Mouse (Mus musculus): Measurements from ENCODE around the gene Dip2b. TPM values are rescaled to one million over a fixed set of nuclear protein-coding genes. Genes with fewer than 3 reads are reported as not detected.

Dip2b gene
- polyA plus RNA-seq, 1 experiment from 2014 or later, result 5.6 TPM

DNA sequence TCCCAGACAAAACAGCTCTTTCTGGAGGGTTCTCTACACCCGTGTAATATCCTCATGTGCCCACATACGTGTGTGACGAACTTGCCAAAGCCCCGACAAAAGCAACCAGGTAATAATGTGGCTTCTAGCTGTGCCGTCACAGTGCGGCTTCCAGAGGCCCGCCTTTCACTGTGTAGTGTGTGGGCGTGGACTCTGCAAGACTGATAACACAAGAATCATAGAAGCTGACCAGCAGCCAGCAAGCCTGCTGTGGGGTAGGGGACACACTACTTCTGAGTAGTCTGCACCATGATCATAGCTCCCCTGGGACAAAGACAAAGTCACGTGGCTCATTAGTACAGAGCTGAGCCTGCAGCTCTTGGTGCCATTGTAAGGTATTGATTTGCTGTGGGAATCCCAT, 147.8 kb downstream of the Dip2b start:
- Histone ChIP-seq H3K36me3 (ENCODE audit: control insufficient read depth, insufficient read depth, low read length) (peaks cover 6% of the 10 kb centered on the region), H3K9ac (ENCODE audit: low read depth, low read length) (no peak overlapping the region), H3K4me1 (ENCODE audit: control insufficient read depth, insufficient read depth, low read length) (0 out of 2 replicates have a peak, but pooled peaks cover 4% of the 10 kb centered on the region), H3K27me3 (replicated peaks; ENCODE audit: control insufficient read depth, insufficient read depth, low read length) (no peaks in the 10 kb centered on the region), H3K4me3 (ENCODE audit: low read length) (no peak overlapping the region), H3K9me3 (ENCODE audit: control insufficient read depth, low read length) (no peaks in the 10 kb centered on the region), H3K27ac (ENCODE audit: low read length) (no peak overlapping the region), H3K4me2 (ENCODE audit: low read depth, low read length) (no peak overlapping the region)
- ATAC-seq, result no peak
- WGBS, result 80% methylated on average over 9 of the region's 9 CpGs

DNA sequence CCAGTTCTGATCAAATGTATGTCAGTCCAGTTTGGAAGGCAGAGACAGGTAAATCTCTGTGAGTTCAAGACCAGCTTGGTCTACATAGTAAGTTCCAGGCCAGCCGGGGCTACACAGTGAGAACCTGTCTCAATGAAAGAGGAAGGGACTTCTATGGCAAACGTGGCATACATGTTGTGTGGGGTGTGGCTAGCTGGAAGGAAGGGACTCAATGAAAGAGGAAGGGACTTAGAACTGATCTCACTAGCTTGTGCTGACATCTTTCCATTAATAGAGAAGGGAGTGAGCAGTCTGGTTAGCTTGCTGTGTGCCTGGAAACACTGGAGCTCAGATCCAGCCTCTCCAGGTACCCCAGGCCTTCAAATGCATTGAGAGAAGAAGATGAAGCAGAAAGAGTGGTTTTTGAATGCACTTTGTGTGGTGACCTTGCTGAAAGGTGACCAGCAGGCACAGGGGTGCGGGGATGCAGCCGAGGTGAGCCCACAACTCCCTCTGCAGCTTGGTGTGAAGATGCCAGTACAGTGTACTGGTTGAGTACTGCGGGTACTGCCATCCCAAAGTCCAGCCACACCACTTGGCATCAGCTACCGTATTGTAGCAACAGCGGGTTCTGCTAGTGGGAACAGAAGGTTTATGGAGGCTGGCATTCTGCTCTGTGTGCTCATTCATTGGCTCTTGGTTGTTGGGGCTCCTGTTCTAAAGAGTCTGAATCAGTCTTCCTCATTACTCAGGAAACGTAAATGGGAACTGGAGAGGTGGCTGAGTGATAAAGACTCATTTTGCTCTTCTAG, 148.6 kb downstream of the Dip2b start:
- H3K9ac ChIP-seq (ENCODE audit: low read depth, low read length), result no peak overlapping the region
- H3K4me1 ChIP-seq (ENCODE audit: control insufficient read depth, insufficient read depth, low read length), result 0 out of 2 replicates have a peak, but pooled peaks cover 4% of the 10 kb centered on the region
- H3K36me3 ChIP-seq (ENCODE audit: control insufficient read depth, insufficient read depth, low read length), result peaks cover 9% of the 10 kb centered on the region
- H3K4me2 ChIP-seq (ENCODE audit: low read depth, low read length), result no peak overlapping the region
- no peak for ATAC-seq
- H3K27me3 ChIP-seq (replicated peaks; ENCODE audit: control insufficient read depth, insufficient read depth, low read length), result no peaks in the 10 kb centered on the region
- WGBS, result 91% methylated on average over 8 of the region's 8 CpGs
- H3K4me3 ChIP-seq (ENCODE audit: low read length), result no peak overlapping the region
- no peaks in the 10 kb centered on the region for H3K9me3 ChIP-seq (ENCODE audit: control insufficient read depth, low read length)
- no peak overlapping the region for H3K27ac ChIP-seq (ENCODE audit: low read length)

DNA sequence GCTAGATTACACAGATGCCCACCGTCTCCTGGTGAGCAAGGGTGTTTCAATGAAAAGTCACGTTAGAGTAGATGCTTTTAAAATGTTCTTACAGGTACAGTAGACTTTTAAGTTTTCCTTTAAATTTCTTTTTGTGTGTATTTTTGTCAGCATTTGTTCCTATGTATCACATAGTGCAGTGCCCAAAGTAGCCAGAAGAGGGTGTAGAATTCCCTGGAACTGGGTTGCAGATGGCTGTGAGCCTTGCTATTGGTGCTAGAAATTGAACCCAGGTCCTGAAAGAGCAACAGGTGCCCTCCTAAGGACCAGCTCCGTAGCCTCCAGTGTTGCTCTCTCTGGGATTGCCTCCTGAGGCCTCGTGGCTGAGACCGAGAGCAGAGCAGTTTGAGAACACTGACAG, 150.1 kb downstream of the Dip2b start:
- Histone ChIP-seq H3K4me3 (ENCODE audit: low read length) (no peak overlapping the region), H3K9me3 (ENCODE audit: control insufficient read depth, low read length) (no peaks in the 10 kb centered on the region), H3K4me1 (ENCODE audit: control insufficient read depth, insufficient read depth, low read length) (0 out of 2 replicates have a peak, but pooled peaks cover 4% of the 10 kb centered on the region), H3K27me3 (replicated peaks; ENCODE audit: control insufficient read depth, insufficient read depth, low read length) (no peaks in the 10 kb centered on the region), H3K9ac (ENCODE audit: low read depth, low read length) (no peak overlapping the region), H3K27ac (ENCODE audit: low read length) (no peak overlapping the region), H3K4me2 (ENCODE audit: low read depth, low read length) (no peak overlapping the region), H3K36me3 (ENCODE audit: control insufficient read depth, insufficient read depth, low read length) (peaks cover 13% of the 10 kb centered on the region)
- WGBS, result 72% methylated on average over 5 of the region's 5 CpGs
- ATAC-seq, result no peak

DNA sequence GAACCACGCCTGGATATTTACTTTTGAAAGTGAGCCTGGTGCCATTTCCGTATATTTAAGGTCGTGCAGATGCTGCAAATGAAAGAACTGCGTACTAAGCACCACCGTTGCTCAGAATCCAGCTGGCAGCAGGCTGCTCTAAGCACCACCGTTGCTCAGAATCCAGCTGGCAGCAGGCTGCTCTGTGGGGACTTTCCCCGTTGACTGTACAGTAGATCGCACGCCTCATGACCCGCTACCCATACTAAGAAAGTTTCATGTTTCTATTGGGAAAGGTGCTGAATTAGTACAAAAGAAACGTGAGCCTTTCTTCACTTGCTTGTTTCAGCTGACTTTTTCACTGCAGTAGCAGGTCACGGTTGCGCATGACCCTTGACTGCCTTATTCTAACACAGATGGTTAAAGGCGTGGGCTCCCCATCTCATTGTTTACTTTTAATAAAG, 150.5 kb downstream of the Dip2b start:
- WGBS, result 64% methylated on average over 14 of the region's 14 CpGs
- 0 out of 2 replicates have a peak, but pooled peaks cover 4% of the 10 kb centered on the region for H3K4me1 ChIP-seq (ENCODE audit: control insufficient read depth, insufficient read depth, low read length)
- peaks cover 16% of the 10 kb centered on the region for H3K36me3 ChIP-seq (ENCODE audit: control insufficient read depth, insufficient read depth, low read length)
- H3K27me3 ChIP-seq (replicated peaks; ENCODE audit: control insufficient read depth, insufficient read depth, low read length), result no peaks in the 10 kb centered on the region
- no peak; the same call in 1 of the 2 replicates for ATAC-seq
- no peak overlapping the region for H3K27ac ChIP-seq (ENCODE audit: low read length)
- no peak overlapping the region for H3K9ac ChIP-seq (ENCODE audit: low read depth, low read length)
- no peak overlapping the region for H3K4me3 ChIP-seq (ENCODE audit: low read length)
- no peak overlapping the region for H3K4me2 ChIP-seq (ENCODE audit: low read depth, low read length)
- no peaks in the 10 kb centered on the region for H3K9me3 ChIP-seq (ENCODE audit: control insufficient read depth, low read length)

DNA sequence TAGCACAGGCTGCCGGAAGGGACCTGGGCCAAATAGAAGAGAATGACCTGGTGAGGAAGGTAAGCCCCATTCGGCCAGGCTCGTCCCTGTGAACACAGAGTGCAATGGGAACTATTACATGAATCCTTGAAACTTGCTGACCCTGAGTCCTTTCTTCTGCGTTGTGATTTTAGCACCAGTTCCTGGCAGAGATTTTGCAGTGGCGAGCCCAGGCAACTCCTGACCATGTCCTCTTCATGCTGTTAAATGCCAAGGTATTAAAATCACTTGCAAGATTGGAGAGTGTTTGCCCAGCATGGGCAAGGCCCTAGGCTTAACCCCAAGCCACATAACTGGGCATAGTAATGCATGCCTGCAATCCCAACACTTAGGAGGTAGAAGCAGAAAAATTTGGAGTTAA, 151.6 kb downstream of the Dip2b start:
- Histone ChIP-seq H3K36me3 (ENCODE audit: control insufficient read depth, insufficient read depth, low read length) (peaks cover 19% of the 10 kb centered on the region), H3K4me1 (ENCODE audit: control insufficient read depth, insufficient read depth, low read length) (0 out of 2 replicates have a peak, but pooled peaks cover 4% of the 10 kb centered on the region), H3K27me3 (replicated peaks; ENCODE audit: control insufficient read depth, insufficient read depth, low read length) (no peaks in the 10 kb centered on the region), H3K9ac (ENCODE audit: low read depth, low read length) (no peak overlapping the region), H3K4me2 (ENCODE audit: low read depth, low read length) (no peak overlapping the region), H3K9me3 (ENCODE audit: control insufficient read depth, low read length) (no peaks in the 10 kb centered on the region), H3K27ac (ENCODE audit: low read length) (no peak overlapping the region), H3K4me3 (ENCODE audit: low read length) (no peak overlapping the region)
- WGBS, result 91% methylated on average over 5 of the region's 5 CpGs
- no peak for ATAC-seq

DNA sequence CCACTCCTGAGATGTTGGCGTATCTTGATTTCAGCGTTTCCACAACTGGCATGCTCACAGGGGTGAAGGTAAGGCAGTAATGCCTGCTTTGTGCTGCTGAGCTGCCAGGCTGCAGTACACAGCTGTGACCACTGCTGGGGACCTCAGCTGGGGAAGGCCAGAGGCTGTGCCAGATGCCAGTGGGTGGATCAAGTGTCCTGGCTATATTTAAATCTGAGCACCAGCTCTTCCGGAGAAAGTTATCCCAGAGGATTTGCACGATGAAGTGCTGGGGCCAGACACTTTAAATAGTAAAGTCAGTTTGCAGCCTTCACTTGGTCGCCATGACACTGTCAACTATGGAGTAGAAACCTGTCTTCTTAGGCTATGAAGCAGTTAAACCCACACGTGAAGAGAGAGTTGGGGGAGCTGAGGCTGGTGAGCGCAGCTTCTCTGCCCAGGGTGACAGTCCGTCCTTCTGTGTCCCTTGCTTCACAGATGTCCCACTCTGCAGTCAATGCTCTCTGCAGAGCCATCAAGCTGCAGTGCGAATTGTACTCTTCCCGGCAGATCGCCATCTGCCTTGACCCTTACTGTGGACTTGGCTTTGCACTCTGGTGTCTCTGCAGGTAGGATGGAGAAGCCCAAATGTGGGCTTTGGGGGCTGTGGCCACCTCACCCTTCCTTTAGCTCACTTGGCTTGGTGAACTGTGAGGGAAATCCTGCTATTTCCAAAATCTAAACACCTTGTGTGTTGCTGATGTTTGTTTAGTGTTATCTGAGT, 160.7 kb downstream of the Dip2b start:
- Histone ChIP-seq H3K4me3 (ENCODE audit: low read length) (no peak overlapping the region), H3K9ac (ENCODE audit: low read depth, low read length) (no peak overlapping the region), H3K36me3 (ENCODE audit: control insufficient read depth, insufficient read depth, low read length) (peaks cover 12% of the 10 kb centered on the region; the same call in 1 of the 2 replicates), H3K9me3 (ENCODE audit: control insufficient read depth, low read length) (no peaks in the 10 kb centered on the region), H3K4me1 (ENCODE audit: control insufficient read depth, insufficient read depth, low read length) (no peaks in the 10 kb centered on the region), H3K27me3 (replicated peaks; ENCODE audit: control insufficient read depth, insufficient read depth, low read length) (no peaks in the 10 kb centered on the region), H3K4me2 (ENCODE audit: low read depth, low read length) (no peak overlapping the region), H3K27ac (ENCODE audit: low read length) (no peak overlapping the region)
- ATAC-seq, result no peak
- WGBS, result 85% methylated on average over 11 of the region's 11 CpGs

DNA sequence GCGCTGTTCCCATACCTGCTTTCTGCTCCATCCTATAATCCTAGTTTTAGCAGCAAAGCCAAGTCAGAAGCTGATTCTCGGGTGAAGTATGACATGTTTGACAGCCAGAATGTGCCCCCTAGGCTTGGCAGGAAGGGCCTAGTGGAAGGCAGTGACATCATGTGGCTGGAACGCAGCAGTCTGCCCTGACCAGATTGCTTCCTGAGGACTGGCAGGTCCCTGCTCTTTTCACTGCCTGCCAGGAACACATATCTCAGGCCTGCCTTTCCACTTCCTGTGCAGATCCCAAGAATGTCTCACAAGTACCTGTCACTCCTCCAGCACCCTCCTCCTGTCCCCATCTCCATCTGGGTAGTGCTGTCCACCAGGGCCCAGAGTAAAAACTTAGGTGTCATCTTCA, 161.3 kb downstream of the Dip2b start:
- H3K36me3 ChIP-seq (ENCODE audit: control insufficient read depth, insufficient read depth, low read length), result peaks cover 11% of the 10 kb centered on the region; the same call in 1 of the 2 replicates
- 74% methylated on average over 3 of the region's 3 CpGs for WGBS

DNA sequence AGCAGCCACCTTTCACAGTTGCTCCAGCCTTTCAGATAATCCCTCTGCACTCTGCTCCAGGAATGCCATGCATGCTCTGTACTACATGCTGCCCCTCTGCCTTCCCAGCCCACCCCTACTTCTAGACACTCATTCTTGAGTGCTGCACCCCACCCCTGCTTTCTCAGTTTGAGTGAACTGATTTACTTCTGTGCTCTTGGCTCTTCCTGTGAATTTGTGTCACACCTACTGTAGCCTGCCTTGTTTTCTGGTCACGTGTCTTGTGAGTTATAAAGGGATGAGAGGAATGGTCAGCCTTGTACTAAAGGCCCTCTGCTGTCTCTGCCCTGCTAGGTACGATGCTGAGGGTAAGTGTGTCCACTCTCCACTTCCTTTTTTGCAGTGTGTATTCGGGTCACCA, 163.3 kb downstream of the Dip2b start:
- no peaks in the 10 kb centered on the region for H3K27me3 ChIP-seq (replicated peaks; ENCODE audit: control insufficient read depth, insufficient read depth, low read length)
- 81% methylated on average over 3 of the region's 3 CpGs for WGBS
- H3K9me3 ChIP-seq (ENCODE audit: control insufficient read depth, low read length), result no peaks in the 10 kb centered on the region
- H3K4me1 ChIP-seq (ENCODE audit: control insufficient read depth, insufficient read depth, low read length), result no peaks in the 10 kb centered on the region
- no peak overlapping the region for H3K4me3 ChIP-seq (ENCODE audit: low read length)
- ATAC-seq, result no peak
- H3K36me3 ChIP-seq (ENCODE audit: control insufficient read depth, insufficient read depth, low read length), result peaks cover 7% of the 10 kb centered on the region; the same call in 1 of the 2 replicates
- H3K9ac ChIP-seq (ENCODE audit: low read depth, low read length), result no peak overlapping the region
- H3K4me2 ChIP-seq (ENCODE audit: low read depth, low read length), result no peak overlapping the region
- no peak overlapping the region for H3K27ac ChIP-seq (ENCODE audit: low read length)

More for the DNA sequence above, 161.3 kb downstream of the Dip2b start:
- Histone ChIP-seq H3K9ac (ENCODE audit: low read depth, low read length) (no peak overlapping the region), H3K27ac (ENCODE audit: low read length) (no peak overlapping the region), H3K4me1 (ENCODE audit: control insufficient read depth, insufficient read depth, low read length) (no peaks in the 10 kb centered on the region), H3K9me3 (ENCODE audit: control insufficient read depth, low read length) (no peaks in the 10 kb centered on the region), H3K4me2 (ENCODE audit: low read depth, low read length) (no peak overlapping the region), H3K4me3 (ENCODE audit: low read length) (no peak overlapping the region), H3K27me3 (replicated peaks; ENCODE audit: control insufficient read depth, insufficient read depth, low read length) (no peaks in the 10 kb centered on the region)
- ATAC-seq, result no peak

DNA sequence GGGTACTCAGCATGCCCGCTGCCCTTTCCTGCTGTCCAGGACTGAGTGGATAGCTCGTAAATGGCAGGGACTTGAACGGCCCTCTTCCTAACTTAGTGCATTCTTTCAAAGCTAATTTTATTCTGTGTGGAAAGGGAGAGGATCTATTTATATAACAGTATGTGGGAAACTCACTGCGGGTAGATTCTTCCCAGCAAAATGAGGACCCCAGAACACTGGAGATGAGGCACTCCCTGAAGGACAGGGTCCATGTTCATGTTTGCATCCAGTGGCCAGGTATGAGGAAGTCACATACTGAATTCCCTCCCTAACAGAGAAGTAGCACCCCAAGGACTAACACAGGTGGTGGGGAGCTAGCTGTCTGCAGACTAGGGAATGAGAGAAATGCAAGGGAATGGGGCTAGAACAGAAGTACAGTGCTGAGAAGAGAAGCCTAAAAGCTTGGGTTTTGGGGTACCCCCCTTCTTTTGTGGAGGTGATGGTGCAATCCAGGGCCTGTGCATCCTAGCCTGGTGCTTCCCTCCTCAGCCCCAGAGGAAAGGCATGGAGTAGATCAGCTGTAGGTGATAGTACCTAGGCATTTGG, 164.1 kb downstream of the Dip2b start:
- H3K27me3 ChIP-seq (replicated peaks; ENCODE audit: control insufficient read depth, insufficient read depth, low read length), result no peaks in the 10 kb centered on the region
- no peak overlapping the region for H3K4me3 ChIP-seq (ENCODE audit: low read length)
- peaks cover 7% of the 10 kb centered on the region; the same call in 1 of the 2 replicates for H3K36me3 ChIP-seq (ENCODE audit: control insufficient read depth, insufficient read depth, low read length)
- no peaks in the 10 kb centered on the region for H3K9me3 ChIP-seq (ENCODE audit: control insufficient read depth, low read length)
- ATAC-seq, result no peak
- no peak overlapping the region for H3K27ac ChIP-seq (ENCODE audit: low read length)
- no peak overlapping the region for H3K9ac ChIP-seq (ENCODE audit: low read depth, low read length)
- no peaks in the 10 kb centered on the region for H3K4me1 ChIP-seq (ENCODE audit: control insufficient read depth, insufficient read depth, low read length)
- WGBS, result 74% methylated on average over 4 of the region's 4 CpGs
- no peak overlapping the region for H3K4me2 ChIP-seq (ENCODE audit: low read depth, low read length)
